Mouse (Mus musculus): ENCODE results near the gene Gm21983.

The Gm21983 gene

DNA sequence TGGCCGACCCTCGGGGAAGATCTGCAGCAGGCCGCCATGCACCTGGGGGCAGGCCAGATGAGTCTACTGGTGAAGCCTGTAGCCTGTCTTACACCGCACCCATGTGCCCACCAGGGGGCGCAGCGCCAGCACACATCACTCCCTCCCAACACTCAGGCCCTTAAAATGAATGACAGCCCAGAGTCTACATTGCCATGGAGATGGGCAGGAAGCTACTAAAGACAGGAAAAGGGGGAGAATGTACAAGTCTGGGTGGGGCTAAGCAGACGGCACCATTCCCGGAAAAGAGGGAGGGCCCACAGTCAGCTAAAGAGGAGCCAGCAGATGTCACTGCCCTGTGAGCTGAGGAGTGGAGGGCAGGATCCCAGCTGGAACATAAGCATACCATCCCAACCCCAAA lies 21.0 kb downstream of the Gm21983 start:
- DNase-seq: peak; percentile 86

DNA sequence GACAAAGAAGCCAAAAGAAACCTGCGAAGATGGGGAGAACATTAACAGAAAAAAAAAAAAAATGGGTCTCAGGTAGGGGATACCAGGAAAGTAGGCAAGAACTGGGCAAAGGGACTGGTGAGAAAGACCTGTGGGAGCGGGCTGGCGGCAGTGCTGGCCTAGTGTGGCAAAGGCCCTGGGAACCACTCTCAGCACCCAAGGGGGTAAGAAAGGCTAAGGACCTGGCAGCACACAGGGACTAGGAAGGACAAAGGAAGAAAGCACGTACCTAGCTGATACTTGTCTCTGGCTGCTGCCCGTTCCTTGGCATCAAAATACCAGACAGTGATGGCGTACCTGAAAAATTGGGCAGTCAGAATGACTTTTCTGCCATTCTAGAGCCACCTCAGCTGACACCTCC lies 21.6 kb downstream of the Gm21983 start:
- no peak for DNase-seq

DNA sequence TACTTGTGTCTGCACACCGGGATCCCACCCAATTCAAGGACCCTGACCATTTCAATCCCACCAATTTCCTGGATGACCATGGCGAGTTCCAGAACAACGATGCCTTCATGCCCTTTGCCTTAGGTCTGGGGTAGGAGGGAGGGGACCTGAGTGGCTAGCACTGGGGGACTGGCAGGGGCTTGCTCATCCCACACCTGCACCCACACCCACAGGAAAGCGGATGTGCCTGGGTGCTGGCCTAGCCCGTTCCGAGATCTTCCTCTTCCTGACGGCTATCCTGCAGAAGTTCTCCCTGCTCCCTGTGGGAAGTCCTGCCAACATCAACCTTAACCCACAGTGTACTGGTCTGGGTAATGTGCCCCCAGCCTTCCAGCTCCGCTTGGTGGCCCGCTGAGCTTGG lies 22.7 kb downstream of the Gm21983 start:
- DNase-seq: no peak

DNA sequence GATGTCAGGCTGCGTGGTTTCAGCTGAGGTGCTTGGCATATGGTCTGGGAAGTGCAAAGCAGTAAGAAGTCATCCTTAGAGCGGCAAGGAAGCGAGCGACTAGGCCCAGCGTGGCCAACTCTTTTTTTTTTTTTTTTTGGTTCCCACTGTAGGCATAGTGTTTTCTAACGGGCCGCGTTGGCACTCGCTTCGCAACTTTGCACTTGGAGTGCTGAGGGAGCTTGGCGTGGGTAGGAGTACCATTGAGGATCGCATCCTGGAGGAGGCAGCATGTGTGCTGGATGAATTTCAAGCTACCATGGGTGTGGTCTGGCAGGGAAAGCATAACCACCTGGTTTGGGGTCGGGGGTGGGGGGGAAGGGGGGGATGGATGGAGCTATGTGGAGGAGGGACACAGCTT lies 24.9 kb downstream of the Gm21983 start:
- DNase-seq: no peak

DNA sequence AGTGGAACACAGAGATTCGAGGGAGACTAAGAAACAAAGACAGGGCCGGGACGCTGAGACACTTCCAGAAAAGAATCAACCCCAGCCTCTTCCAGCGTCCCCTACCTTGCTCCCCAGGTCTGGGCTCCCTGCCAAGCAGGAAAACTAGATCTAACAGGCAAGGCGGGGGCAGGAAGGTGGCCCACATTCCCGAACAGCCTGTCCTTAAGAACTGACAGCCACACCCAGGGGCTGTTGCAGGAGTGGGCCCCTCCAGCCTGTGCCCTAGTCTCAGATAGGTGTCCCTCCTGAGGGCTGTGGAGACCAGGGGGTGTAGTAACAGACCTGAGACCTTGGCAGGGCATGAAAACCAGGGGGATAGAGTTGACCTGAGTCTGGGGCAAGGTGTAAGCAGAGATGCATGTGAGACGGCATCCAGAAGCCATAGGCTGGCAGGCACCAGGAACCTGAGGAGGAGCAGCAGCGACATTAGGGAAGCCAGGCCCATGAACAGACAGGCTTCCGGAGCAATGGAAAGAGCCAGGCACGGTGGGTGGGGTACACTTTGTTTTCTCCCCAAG lies 27.6 kb downstream of the Gm21983 start, which contains the start of gene Cyp2t4:
Gene Cyp2t4, plus strand, starts transcription at position 510 of the 560 bp plus-strand sequence.
- no peak for DNase-seq

DNA sequence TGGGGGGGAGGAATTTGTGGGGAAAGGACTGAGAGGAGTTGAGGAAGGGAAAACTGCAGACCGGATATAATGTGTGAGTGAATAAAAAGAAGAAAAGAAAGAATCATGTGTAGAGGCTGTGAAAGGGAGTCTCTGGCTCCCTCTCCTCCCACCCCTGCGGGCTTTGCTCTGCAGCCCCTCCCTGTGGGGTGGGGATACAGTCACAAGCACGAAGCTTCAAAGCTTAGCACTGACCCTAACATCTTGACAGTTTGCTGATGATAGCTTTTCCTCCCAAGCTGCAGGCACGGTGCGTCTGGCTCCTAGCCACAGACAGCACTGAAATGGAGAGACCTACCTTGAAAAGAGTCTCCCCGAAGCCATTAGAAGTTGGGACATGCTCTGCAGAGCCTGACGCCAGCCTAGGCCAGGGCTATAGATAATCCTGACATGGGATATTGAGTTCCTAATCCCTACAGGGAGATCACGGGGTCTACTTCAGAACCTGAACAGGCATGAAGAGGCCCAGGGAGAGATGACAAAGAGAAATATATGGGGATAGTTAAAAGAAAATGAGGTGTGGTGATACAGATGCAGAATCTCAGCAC lies 44.4 kb downstream of the Gm21983 start:
- no peak for DNase-seq

DNA sequence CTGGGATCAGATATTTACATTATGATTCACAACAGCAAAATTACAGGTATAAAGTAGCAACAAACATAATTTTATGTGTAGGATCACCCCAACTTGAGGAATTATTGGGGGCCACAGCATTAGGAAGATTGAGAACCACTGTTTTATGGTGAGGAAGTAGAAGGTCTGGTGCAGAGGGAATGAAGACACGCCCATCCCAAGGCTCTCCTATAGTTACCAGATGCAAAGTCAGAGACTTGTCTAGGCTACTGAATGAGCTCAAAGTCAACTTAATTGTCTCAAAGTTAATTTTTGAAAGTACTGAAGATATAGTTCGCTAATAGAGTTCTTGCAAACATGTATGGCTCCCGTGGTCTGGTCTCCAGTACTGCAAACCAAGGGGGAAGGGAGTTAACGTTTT lies 47.1 kb downstream of the Gm21983 start:
- DNase-seq: no peak

DNA sequence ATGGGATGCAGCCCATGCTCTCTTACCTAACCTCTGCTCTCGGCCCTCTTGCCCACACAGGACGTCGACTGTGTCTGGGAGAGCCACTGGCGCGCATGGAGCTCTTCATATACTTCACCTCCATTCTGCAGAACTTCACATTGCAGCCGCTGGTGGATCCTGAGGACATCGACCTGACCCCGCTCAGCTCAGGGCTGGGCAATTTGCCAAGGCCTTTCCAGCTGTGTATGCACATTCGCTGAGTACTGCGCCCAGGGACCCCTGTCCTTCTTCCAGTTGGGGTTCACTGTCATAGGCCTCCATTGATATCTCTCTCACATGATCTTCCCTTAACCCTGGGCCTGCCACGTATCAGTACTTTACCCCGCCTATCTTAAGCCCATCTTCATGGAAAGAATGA lies 47.7 kb downstream of the Gm21983 start:
- no peak for DNase-seq

DNA sequence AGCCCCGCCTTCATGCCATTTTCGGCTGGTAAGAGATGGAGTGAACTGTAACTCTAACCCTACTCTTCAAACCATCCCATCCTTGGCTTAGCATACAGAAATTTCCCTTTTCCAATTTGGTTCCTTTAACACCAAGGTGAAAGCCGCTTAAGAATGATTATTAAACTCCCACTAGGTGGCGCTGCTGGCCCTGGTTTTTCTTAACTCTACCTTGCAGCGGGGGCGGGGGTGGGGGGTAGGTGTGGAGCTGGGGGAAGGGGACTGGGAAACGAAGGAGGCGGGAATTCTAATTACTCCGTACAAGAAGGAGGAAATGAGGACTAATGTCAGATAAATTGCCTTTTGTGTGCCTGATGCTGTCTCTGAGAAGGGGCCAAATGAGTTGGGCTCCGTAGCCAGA lies 48.3 kb downstream of the Gm21983 start:
- DNase-seq: peak; percentile 73

DNA sequence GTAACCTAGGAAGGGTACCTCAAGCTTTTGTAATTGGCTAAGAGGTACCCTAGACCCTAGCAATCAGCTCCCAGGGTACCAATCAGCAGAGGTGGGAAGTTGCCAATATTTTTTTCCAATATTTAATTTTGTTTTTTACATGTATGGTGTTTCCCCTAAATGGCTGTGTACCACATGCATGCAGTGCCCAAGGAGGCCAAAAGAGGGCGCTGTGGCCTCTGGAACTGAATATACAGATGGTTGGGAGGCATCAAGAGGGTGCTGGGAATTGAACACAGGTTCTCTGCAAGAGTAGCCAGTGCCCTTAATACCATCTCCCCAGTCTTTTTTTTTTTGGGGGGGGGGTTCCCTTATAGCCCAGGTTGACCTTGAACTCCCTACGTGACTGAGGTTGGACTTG lies 49.5 kb downstream of the Gm21983 start:
- no peak for DNase-seq

DNA sequence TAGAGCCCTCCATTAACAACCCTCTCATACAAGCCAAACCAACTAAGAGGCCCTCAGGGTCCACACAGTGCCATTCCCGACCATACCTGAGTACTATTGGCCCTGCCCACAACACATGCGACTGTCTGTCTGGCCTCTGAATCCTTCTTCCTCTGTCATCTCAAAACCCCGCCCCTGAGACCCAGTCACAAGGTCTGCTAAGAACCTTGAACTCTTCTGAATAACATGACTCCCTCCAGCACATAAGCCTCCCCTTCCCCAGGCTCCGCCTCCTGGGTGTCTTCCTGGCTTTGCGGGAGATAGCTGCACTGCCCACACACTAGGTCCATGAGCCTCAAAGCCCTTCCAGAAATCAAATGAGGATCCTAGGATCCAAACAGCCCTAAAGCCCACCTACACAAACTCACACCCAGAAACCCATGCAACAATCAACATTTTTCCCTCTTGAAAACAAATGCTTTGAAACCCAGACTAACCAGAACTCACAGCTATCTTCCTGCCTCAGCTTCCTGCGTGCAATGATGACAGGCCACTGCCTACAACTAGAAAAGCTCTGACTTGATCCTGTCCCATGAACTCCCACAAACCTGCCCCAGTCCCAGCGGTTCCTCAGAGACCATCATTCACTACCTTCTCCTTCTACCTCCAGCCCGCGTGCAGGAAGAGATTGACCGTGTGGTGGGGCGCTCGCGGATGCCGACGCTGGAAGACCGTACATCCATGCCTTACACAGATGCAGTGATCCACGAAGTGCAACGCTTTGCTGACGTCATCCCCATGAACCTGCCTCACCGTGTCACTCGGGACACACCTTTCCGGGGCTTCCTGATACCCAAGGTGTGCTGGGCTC lies 50.1 kb downstream of the Gm21983 start:
- DNase-seq: no peak

DNA sequence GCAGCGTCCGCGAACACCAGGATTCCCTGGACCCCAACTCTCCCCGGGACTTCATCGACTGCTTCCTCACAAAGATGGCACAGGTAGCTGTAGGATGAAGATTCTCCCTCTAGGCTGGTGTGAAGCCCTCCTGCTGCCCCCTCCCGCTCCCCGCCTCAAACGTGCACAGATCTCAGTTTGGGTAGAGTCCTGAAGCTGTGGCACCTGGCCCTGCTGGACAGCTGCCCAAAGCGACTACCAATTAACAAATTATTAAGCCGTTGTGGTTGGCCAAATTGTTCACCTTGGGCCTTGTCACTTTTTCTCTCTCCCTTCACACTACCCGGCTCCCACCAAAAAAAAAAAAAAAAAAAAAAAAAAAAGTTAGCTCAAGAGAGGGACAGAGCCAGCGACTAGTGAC lies 51.1 kb downstream of the Gm21983 start:
- no peak for DNase-seq

DNA sequence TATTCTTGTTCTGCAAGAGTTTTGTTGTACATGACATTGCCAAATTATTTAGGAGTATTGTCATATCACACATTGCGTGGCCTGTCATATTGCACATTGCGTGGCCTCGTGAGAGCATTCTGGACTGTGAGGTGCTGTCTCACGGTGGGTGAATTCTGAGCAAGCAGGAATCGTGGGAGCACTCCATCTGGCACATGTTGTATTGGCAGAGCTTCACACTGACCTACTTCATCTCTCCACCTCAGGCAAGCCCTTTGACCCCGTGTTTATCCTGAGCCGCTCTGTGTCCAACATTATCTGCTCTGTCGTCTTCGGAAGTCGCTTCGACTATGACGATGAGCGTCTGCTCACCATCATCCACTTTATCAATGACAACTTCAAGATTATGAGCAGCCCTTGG lies 51.9 kb downstream of the Gm21983 start:
- DNase-seq: no peak

DNA sequence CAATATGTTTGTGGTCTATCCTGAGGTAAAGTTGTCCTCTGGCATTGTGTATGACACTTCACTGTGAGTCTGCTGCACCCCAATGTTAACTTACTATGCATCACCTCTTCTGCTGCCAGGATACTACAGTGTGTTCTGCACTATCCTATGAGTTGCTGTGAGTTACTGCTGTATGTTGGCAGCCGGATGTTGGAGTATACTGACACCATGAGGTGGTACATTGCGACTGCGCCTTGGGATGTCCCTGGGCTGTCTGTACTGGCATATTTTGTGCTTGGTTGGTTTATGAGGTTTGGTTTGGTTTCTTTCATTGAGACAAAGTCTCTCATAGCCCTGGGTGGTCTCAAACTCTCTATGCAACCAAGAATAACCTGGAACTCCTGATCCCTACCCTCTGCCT lies 52.7 kb downstream of the Gm21983 start:
- DNase-seq: peak; percentile 42

DNA sequence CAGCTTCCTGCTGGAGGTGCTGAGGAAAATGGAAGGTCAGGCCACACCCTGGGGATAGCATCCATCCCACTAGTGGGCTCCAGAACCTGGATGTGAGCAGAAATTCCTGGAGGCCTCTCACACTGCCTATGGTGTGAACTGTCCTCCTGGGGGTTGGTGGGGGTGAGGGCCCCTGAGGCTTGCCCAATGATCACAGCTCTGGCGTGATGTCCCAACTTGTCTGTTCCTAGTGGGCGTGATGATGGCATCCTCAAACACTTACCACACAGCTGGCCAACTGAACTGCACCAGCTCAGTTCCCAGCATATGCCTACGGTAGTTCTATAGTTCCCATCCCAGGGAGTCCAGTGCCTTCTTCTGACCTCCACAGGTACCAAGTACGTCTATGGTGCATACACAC lies 55.9 kb downstream of the Gm21983 start:
- DNase-seq: no peak

DNA sequence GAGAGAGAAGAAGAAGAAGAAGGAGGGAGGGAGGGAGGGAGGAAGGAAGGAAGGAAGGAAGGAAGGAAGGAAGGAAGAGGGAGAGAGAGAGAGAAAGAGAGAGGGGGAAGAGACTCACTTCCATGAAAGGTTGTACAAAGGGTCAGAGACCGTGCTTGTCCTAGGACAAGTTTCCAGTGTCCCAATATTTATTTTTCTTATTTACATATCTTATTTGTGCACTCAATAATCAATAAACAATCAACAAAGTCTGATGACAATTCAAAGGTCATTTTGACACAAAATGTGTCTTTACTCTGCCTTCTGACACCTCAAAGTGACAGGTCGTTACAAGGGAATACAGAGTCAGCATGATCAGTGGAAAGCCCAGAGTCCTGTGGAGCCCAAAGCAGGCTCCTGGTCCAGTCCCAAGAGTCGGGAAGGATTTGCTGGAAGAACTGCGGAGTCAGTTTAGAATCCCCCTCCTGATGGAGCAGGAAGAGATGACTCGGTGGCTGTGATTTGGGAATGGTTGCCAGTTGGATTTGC lies 56.5 kb downstream of the Gm21983 start:
- no peak for DNase-seq

DNA sequence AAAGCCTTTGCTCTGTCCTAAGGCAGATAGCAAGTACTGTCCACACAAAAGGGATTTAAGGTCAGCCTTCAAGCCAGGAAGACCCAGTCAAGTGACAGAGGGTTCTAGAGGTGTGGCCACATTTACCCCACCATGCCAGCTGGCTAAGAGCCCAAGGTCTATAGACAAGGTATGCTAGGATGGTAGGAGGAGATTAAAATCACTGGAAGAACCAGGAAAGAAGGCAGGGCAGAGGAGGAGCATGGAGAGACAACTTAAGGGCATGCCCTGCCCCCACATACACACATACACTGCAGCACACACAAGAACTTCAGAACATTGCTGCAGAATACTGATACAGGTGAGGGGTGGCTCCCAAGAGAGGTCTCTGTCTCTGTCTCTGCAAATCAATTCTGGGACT lies 61.2 kb downstream of the Gm21983 start, which contains the start of gene Cyp2f2:
Gene Cyp2f2, plus strand, starts transcription at position 234 of the 400 bp plus-strand sequence.
- DNase-seq: no peak

Data from embryo, embryonic 11 days (tissue).